Mouse (Mus musculus): ENCODE data around the gene Tut1. TPM values are rescaled to one million over a fixed set of nuclear protein-coding genes. Genes with fewer than 3 reads are reported as not detected.

Gene Tut1
- polyA plus RNA-seq, 1 experiment, result 26.4 TPM

- no peaks in the 10 kb centered on the region for H3K36me3 ChIP-seq (ENCODE audit: control insufficient read depth, insufficient read depth, low read length, poor library complexity, severe bottlenecking)
- no peak overlapping the region for H3K27ac ChIP-seq (ENCODE audit: insufficient read depth, low read length)
- H3K4me3 ChIP-seq (ENCODE audit: low read depth, low read length), result peak overlapping the region; percentile 63
These were observed 24.9 kb upstream of the Tut1 start for GRCm38 (mm10) chr19:8928689-8929223.

GRCm38 (mm10) chr19:8929224-8930088 lies 24.2 kb upstream of the Tut1 start, which contains the start of the genes Rom1 and Eml3:
Gene Rom1 (minus strand): TSS chr19:8929356.
Gene Eml3 (plus strand): TSS chr19:8929552.
- TF ChIP-seq POLR2A (IDR thresholded peaks at IDR 0.05; ENCODE audit: insufficient read depth, low read length), result no peak
- TF ChIP-seq EP300 (IDR thresholded peaks at IDR 0.05; ENCODE audit: insufficient read depth, low read depth, low read length), result no peak
- TF ChIP-seq CTCF (IDR thresholded peaks at IDR 0.05; ENCODE audit: low read depth, low read length), result peak; percentile 29
- no peaks in the 10 kb centered on the region for H3K4me1 ChIP-seq (ENCODE audit: control insufficient read depth, insufficient read depth, low read length)
- no peaks in the 10 kb centered on the region for H3K9me3 ChIP-seq (replicated peaks; ENCODE audit: control insufficient read depth, insufficient read depth, low read length, poor library complexity, severe bottlenecking)
- H3K27me3 ChIP-seq (ENCODE audit: control insufficient read depth, insufficient read depth, low read length, poor library complexity, severe bottlenecking), result no peaks in the 10 kb centered on the region
- peak within 1 kb of the TSS; percentile 93 for H3K9ac ChIP-seq (ENCODE audit: low read depth, poor library complexity, severe bottlenecking)
- H3K36me3 ChIP-seq (ENCODE audit: control insufficient read depth, insufficient read depth, low read length, poor library complexity, severe bottlenecking), result no peaks in the 10 kb centered on the region
- peak within 1 kb of the TSS; percentile 63 for H3K4me3 ChIP-seq (ENCODE audit: low read depth, low read length)
- no peak within 1 kb of the TSS for H3K27ac ChIP-seq (ENCODE audit: insufficient read depth, low read length)

More at GRCm38 (mm10) chr19:8928689-8929223, 24.9 kb upstream of the Tut1 start:
- Histone ChIP-seq H3K9me3 (replicated peaks; ENCODE audit: control insufficient read depth, insufficient read depth, low read length, poor library complexity, severe bottlenecking) (no peaks in the 10 kb centered on the region), H3K9ac (ENCODE audit: low read depth, poor library complexity, severe bottlenecking) (peak overlapping the region; percentile 93), H3K4me1 (ENCODE audit: control insufficient read depth, insufficient read depth, low read length) (no peaks in the 10 kb centered on the region), H3K27me3 (ENCODE audit: control insufficient read depth, insufficient read depth, low read length, poor library complexity, severe bottlenecking) (no peaks in the 10 kb centered on the region)
- TF ChIP-seq POLR2A (IDR thresholded peaks at IDR 0.05; ENCODE audit: insufficient read depth, low read length) (no peak), CTCF (IDR thresholded peaks at IDR 0.05; ENCODE audit: low read depth, low read length) (no peak), EP300 (IDR thresholded peaks at IDR 0.05; ENCODE audit: insufficient read depth, low read depth, low read length) (no peak)

GRCm38 (mm10) chr19:8930117-8930516 lies 23.5 kb upstream of the Tut1 start:
- TF ChIP-seq CTCF (IDR thresholded peaks at IDR 0.05; ENCODE audit: low read depth, low read length) (no peak), POLR2A (IDR thresholded peaks at IDR 0.05; ENCODE audit: insufficient read depth, low read length) (no peak), EP300 (IDR thresholded peaks at IDR 0.05; ENCODE audit: insufficient read depth, low read depth, low read length) (no peak)
- H3K9ac ChIP-seq (ENCODE audit: low read depth, poor library complexity, severe bottlenecking), result peak overlapping the region; percentile 93
- no peaks in the 10 kb centered on the region for H3K27me3 ChIP-seq (ENCODE audit: control insufficient read depth, insufficient read depth, low read length, poor library complexity, severe bottlenecking)
- H3K4me1 ChIP-seq (ENCODE audit: control insufficient read depth, insufficient read depth, low read length), result no peaks in the 10 kb centered on the region
- no peaks in the 10 kb centered on the region for H3K36me3 ChIP-seq (ENCODE audit: control insufficient read depth, insufficient read depth, low read length, poor library complexity, severe bottlenecking)
- no peaks in the 10 kb centered on the region for H3K9me3 ChIP-seq (replicated peaks; ENCODE audit: control insufficient read depth, insufficient read depth, low read length, poor library complexity, severe bottlenecking)
- no peak overlapping the region for H3K27ac ChIP-seq (ENCODE audit: insufficient read depth, low read length)
- H3K4me3 ChIP-seq (ENCODE audit: low read depth, low read length), result peak overlapping the region; percentile 63

- no peaks in the 10 kb centered on the region for H3K27me3 ChIP-seq (ENCODE audit: control insufficient read depth, insufficient read depth, low read length, poor library complexity, severe bottlenecking)
- no peak overlapping the region; the same call in 1 of the 2 replicates for H3K9ac ChIP-seq (ENCODE audit: low read depth, poor library complexity, severe bottlenecking)
- no peaks in the 10 kb centered on the region for H3K4me1 ChIP-seq (ENCODE audit: control insufficient read depth, insufficient read depth, low read length)
- no peak overlapping the region for H3K4me3 ChIP-seq (ENCODE audit: low read depth, low read length)
- no peak overlapping the region for H3K27ac ChIP-seq (ENCODE audit: insufficient read depth, low read length)
- no peaks in the 10 kb centered on the region for H3K9me3 ChIP-seq (replicated peaks; ENCODE audit: control insufficient read depth, insufficient read depth, low read length, poor library complexity, severe bottlenecking)
- TF ChIP-seq POLR2A (IDR thresholded peaks at IDR 0.05; ENCODE audit: insufficient read depth, low read length) (no peak), CTCF (IDR thresholded peaks at IDR 0.05; ENCODE audit: low read depth, low read length) (no peak), EP300 (IDR thresholded peaks at IDR 0.05; ENCODE audit: insufficient read depth, low read depth, low read length) (no peak)
- H3K36me3 ChIP-seq (ENCODE audit: control insufficient read depth, insufficient read depth, low read length, poor library complexity, severe bottlenecking), result no peaks in the 10 kb centered on the region
These were observed 22.9 kb upstream of the Tut1 start for GRCm38 (mm10) chr19:8930771-8931170.

- Histone ChIP-seq H3K4me1 (ENCODE audit: control insufficient read depth, insufficient read depth, low read length) (peaks cover 2% of the 10 kb centered on the region), H3K27ac (ENCODE audit: insufficient read depth, low read length) (no peak overlapping the region), H3K9me3 (replicated peaks; ENCODE audit: control insufficient read depth, insufficient read depth, low read length, poor library complexity, severe bottlenecking) (no peaks in the 10 kb centered on the region), H3K36me3 (ENCODE audit: control insufficient read depth, insufficient read depth, low read length, poor library complexity, severe bottlenecking) (no peaks in the 10 kb centered on the region), H3K27me3 (ENCODE audit: control insufficient read depth, insufficient read depth, low read length, poor library complexity, severe bottlenecking) (no peaks in the 10 kb centered on the region), H3K9ac (ENCODE audit: low read depth, poor library complexity, severe bottlenecking) (no peak overlapping the region), H3K4me3 (ENCODE audit: low read depth, low read length) (no peak overlapping the region)
- TF ChIP-seq CTCF (IDR thresholded peaks at IDR 0.05; ENCODE audit: low read depth, low read length) (no peak), POLR2A (IDR thresholded peaks at IDR 0.05; ENCODE audit: insufficient read depth, low read length) (no peak), EP300 (IDR thresholded peaks at IDR 0.05; ENCODE audit: insufficient read depth, low read depth, low read length) (no peak)
These were observed 16.9 kb upstream of the Tut1 start for GRCm38 (mm10) chr19:8936736-8937135.
